Mouse (Mus musculus): ENCODE measurements around the gene Runx2.

GRCm38 (mm10) chr17:44677782-44678181 lies 136.8 kb downstream of the Runx2 start:
- TF ChIP-seq E2F4 (IDR thresholded peaks at IDR 0.05; ENCODE audit: borderline replicate concordance, low read depth, low read length) (no peak), POLR2A (IDR thresholded peaks at IDR 0.05; ENCODE audit: control insufficient read depth in 1 of 2, insufficient read depth in 1 of 2, low read depth in 1 of 2, low read length in 2 of 2, poor library complexity in 1 of 2) (no peak), CHD2 (IDR thresholded peaks at IDR 0.05; ENCODE audit: low read length) (no peak), CTCF (IDR thresholded peaks at IDR 0.05 in 2 of 3, conservative IDR thresholded peaks at IDR 0.05 in 1 of 3; ENCODE audit: control insufficient read depth in 1 of 3, insufficient read depth in 1 of 3, low read depth in 2 of 3, low read length in 3 of 3, poor library complexity in 1 of 3, severe bottlenecking in 1 of 3) (no peak), USF1 (IDR thresholded peaks at IDR 0.05; ENCODE audit: low read depth, low read length) (no peak)
